Mouse (Mus musculus): ENCODE results near the gene Gstcd.

DNA sequence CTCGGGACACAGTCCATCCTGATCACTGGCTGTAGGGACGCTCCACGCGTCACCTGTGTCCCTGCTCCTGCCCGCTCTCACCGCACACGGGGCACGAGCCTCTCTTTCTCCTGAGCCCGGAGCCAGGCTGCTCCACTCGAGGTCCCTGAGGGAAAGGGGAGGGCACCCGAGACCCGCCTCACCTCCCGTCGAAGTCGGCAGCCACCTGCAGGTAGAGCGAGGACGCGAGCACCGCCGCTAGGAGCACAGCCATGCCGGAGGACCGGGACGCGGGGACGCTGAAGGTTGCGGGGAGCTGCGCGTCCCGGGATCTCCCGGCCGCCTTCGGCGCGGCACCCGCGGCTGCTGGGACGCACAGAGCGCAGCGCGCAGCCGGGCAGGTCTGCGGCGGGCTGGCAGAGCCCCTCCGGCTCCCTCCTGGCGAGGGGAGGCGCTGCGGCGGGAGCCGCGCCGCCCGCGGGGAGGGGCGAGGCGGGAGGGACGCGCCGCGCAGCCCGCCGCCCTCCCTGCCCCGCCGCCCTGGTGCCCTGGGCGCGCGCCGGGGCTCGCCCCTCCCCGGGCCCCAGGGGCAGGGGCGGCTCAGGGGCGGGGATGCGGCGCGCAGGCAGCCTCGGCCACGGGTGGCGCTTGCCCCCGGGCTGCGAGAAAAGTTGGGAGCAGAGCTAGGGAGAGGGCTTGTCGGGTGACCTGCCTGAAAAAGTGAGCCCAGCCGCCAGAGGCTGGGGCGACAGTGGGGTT is 141.9 kb downstream of the Gstcd start, which contains the start of gene Npnt:
- TF ChIP-seq HCFC1 (IDR thresholded peaks at IDR 0.05; ENCODE audit: borderline replicate concordance, insufficient read depth, low read length) (0 out of 2 replicates have a peak, but pooled peaks have one; percentile 62), CHD2 (IDR thresholded peaks at IDR 0.05; ENCODE audit: low read depth, low read length) (no peak), ZNF384 (IDR thresholded peaks at IDR 0.05; ENCODE audit: low read depth, low read length) (no peak), MAFK (IDR thresholded peaks at IDR 0.05; ENCODE audit: insufficient read depth, low read depth, low read length) (no peak)
